Mouse (Mus musculus) layer of hippocampus, postnatal 14 days (tissue): ENCODE results near the gene Smad1. TPM values are rescaled to one million over a fixed set of nuclear protein-coding genes. Genes with fewer than 3 reads are reported as not detected.

ENCODE experiments used
- DNase-seq, 2 experiments: peaks; one replicate each; pipeline ENCODE4 v3.0.0; 2021 to 2022; ENCODE audit warnings: low spot score in 2 of 2, mixed read lengths in 1 of 2
- total RNA-seq, 2 experiments: library from RNA; stranded (reverse); gene quantifications; 2 replicates each; pipeline ENCODE4 v1.2.3; 2021

Gene Smad1
- total RNA-seq, 2 experiments from 2014 or later, result 25.9 to 29.2 TPM

DNA sequence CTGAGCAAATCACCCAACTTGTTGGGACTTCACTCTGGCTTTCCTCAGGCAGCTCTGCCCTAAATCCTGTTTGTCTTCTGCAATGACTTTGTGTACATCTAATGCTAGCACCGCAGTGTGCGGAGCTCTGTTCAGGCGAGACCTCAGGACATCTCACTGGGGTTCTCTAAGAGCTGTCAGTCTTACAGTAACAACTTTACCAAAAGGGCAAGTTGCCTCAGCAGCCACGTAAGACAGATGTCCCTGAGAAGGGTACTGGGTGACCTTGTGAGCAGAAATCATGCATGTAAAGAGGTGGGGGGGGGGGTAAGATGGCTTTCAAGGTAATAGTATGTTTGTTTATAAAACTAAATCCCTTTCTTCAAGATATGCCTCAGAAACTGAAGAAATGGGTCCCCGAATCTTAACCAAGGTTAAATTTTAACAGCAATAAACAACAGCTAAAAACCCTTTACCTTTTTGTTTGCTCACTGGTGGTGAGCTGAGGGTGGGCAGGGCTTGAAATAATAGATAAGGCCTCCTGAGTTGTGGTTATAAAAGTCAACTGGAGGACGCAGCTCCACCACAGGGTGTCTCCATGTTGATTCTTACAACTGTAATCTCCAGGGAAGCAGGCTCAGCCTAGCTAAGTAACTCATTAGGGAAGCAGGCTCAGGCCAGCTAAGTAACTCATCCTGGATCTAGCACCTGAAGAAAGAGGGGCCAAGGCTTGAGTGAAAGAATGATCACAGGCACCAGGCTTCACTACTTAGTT is 38.4 kb downstream of the Smad1 start:
- DNase-seq, result no peak

DNA sequence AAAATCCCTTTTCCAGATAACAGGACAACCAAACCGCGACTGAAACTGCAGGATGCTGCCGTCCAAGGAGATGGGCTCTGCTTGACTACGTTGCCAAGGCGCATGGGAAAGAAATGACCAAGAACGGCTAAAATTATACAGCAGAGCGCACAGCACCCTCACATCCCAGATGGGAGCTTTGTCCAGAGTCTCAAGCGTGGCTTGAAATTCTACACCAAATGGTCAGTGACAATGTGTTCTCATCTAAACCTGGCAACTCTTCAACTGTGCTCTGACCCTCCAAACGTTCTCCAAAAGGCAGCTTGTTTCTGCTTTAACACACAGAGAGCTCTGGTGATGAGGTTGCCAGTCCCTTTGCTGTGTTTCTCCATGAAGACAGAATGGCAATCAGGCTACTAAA is 39.0 kb downstream of the Smad1 start:
- peak in 1 of 2 experiments; percentile 51 for DNase-seq

DNA sequence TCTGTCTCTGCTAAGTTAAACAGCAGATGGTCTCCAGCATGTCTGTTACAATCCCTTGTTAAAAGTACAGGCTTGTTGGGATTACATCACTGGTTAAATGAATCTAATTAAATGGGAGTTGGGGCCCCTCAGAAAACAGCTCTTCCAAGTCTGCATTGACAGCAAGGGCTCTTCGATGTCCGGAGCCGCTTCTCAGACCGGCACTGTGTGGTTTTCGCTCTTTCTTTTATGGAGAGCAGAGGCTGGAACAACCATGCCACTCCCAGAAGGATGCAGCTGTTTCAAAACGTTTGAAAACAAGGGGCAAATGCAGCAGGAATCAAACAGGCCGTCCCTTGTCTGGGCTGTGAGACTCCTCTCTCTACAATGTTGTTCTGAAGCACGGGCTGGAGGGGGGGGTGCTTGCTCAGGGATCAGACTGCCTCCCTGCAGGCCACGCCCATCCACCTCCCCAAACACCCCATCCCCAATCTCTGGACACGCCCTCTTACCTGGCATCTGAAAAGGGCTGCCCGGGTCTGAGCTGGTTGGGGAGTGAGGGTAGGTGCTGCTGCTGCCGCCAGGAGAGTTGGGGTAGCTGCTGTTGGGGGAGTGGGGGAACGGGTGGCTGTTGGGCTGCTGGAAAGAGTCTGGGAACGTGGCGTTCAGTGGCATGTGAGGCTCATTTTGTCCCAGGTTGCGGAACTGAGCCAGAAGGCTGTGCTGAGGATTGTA is 43.4 kb downstream of the Smad1 start:
- DNase-seq, result peak in 1 of 2 experiments; percentile 65

DNA sequence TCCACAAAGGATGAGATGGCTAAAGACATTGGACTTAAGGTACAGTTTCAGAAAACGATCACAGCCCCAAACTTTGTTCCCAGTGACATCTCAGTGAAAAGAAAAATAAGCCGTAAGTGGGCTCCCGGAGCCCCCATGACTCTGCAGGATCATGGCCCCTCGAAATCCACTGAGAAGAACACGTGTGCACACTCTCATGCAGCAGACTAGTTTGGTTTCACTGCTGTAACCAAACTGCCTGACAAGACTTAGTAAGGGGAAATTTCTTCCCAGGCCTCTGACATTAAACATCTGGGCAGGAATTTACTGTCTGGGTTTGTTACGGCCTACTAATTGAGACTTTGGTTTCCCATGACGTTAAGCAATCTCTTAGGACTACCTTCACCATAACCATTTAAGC is 45.3 kb downstream of the Smad1 start:
- no peak for DNase-seq

DNA sequence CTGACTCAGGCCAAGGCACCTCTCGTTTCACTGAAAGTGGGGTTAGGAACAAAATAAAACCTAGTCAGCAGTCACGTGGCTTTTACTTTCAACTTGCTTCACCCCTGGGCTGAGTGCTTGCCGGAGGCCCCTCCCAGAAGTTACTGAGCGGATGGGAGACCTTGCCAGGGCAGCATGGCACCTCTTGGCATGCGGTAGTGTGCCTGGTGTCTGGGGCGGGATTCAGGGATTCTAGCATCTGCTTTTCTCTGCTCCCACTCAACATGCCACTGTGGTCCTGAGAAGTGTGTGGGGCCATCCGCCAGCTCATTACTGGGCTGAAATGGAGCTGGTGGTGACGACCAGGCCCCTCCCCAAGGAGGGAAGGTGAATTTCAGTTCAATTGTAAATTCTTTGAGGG is 47.4 kb downstream of the Smad1 start:
- DNase-seq, result peak in 1 of 2 experiments; percentile 48

DNA sequence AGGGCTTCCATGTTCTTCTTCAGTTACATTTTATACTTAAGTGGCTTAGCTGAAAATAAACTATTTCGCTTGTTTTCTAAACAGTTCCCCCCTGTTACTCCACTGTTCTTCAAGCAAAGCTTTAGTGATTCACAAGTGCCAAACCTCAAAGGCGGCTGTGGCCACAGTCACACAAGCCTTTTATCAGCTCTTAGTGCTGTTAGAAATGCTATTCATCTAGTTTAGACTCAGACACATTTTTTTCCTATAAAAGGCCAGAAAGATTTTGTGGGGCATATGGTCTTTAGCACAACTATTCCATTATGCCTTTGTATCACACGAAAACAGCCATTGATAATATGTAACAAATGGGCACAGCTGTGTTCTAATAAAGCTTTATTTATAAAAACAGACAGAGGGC is 48.5 kb downstream of the Smad1 start:
- DNase-seq, result no peak

DNA sequence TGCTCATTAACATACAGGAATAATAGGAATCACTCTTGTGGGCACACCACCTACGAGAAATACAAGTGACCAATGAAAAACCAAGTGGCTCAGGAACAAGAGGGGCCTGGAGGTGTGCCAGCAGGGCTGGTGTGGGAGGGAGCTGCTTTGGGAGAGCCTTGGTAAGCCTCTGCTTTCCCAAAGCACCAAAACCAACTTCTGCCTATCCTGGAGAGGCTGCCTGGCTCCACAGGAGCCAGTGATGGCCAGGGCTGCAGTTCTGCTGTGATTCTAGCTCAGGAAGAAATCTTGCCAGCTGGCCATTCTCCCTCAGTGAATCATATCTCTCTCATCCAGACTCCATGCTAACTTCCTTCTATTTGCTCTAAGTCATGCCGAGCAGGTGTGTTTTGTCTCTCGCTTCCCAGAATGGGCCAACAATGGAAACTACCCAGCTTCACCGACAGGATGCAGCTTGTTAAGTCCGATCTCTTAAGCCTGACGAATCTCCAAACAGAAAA is 49.2 kb downstream of the Smad1 start:
- DNase-seq, result peak; percentile 41 to 75

DNA sequence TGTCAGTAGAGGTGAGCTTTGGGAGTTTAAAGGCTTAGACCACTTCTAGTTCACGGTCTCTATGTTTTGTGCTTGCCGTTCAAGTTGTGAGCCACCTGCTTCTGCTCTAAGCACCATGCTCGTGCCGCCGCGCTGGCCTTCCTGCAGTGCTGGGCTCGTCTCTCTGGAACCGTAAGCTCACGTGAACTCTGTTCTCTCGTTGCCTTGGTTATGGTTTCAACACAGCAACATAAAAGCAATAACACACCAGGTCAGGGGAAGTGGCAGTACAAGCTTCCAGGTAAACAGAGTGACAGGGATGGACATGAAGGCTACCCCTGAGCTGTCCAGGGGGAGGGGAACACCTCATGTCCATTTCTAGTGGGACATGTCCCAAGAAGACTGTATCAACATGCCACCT is 52.9 kb downstream of the Smad1 start:
- DNase-seq, result no peak

DNA sequence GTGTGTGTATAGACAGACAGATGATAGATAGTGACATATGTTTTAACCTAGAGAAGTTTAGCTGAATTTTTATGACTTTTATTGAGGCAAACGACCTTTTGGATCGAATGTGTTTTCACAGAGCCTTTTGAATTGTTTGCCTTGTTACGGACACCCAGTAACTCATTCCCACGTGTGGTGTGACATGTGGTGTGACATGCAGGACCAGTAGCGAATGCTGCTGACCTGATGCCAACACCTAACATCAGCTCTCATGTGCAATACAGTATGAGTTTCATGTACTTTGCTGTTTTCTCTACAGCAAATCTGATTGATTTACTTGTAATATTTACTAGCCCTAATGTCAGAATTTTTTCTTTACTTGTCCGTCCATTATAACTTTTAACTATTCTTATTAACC is 53.5 kb downstream of the Smad1 start:
- no peak for DNase-seq

DNA sequence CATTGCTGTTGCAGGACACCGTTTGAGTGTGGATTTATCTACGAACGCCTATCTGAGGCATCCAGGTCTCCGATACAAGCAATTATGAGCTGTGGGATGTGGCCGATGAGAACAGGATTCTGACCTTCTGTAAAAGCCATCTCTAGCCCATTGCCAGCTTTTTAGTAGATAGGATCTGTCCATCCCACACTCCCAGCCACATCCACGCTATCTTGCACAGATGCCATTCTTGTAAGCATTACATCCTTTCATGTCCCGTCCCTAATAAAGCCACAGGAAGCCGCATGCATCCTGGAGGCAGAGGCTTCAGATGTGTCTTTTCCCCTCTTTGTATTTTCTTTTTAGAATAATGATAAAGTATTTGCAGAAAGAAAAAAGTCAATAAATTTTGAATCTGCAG is 58.1 kb downstream of the Smad1 start:
- no peak for DNase-seq

DNA sequence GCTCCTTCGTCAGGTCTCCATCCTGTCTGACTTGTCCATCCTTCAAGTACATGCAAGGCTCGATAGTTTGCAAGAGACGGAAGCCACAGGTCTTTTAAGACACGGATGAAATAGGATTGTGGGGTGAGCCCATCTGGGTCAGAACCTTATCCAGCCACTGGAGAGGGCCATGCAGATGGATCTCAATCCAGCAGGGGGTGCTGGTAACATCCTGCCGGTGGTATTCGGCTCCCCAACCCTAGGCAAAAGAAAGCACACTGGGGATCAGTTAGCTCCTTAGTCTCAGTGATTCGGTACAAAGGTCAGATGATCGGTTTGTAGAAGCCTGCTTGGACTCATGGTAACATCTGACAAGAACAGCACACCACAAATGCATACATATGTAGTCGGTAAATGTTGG is 59.8 kb downstream of the Smad1 start:
- no peak for DNase-seq

DNA sequence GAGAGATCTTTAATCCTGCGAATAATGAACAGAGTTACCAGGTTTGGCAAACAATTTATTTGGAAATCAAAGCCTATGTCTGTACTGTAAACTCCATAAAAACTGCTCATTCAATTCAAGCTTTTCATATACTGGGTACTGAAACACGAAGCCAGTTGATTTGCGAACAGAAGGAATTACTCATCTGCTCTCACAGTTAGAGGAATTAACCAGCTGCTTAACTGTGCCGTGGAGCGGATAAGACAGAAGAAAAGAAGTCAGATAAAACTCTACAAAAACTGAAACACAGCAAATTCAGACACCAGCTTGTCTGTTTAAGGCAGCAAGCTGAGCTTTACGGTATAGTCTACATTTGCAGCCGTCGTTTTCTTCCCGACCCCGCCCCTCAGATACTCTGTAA is 60.7 kb downstream of the Smad1 start:
- no peak for DNase-seq

DNA sequence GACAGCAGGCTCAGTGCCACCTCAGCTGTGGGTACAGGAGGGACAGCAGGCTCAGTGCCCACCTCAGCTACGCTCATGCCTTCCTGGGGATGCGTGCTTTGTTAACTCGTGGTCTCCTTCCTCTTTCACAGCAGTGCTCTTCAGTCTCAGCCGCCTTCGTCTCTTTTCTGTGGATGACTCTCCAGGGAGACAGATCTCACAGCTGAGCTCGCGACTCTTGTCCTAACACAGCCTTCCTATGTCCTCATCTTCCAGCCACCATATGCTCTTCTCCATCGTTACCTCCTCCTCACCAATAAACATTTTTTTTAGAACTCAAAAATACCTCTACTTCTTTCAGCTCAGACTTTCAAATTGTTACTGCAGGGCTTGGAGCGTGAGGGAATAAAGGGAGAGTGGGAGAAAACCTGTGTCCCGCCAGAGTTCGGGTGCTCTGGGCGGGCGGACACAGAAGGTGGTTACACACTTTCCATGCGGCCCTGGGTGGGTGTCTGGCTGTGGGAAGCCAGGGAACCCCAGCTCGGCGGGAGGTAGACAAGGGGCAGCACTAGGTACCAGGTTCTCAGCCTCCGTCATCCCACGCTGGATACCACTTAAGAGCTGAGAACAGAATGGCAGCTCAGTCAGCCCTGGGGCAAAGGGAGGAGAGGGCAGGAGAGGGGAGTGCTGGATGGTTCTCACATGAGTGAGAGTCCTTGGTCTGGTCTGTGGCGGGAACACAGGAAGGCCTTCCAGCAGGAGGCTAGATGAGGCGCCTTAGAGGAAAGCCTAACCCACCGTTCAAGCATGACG is 67.0 kb downstream of the Smad1 start:
- DNase-seq, result no peak

DNA sequence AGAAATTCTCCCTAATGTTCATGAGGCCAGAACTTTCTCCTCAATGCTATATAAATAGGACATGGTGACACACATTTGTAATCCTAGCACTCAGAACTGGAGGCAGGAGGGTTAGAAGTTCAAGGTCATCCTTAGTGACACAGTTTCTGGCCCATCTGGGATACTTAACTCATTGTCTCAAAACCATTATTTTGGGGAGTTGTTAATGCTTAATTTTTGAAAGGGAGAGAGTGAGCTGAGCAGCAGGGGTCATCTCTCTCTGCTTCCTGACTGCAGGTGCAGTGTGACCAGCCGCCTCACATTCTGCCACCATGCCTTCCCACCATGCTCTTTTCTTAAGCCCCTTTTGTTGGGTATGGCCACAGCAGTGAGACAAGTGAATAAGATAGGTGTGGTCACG is 67.7 kb downstream of the Smad1 start:
- DNase-seq, result no peak

DNA sequence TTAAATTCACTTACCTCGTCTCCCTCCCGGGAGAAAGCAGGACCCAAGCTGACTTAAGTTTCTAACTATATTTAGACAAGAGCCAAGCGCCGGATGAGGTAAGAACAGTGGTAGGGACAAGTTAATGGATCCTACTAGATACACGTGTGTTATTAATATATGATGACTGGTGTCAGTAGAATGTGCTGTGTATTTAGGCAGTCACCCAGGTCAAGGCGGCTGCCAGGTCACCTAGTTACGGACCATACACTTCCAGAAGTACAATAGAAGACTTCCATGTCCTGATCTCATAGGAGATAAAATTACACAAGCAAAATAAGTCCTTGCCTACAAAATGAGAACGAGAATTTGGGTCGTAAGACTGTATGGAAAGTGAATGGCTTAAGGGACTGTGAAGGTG is 68.3 kb downstream of the Smad1 start:
- DNase-seq, result no peak

DNA sequence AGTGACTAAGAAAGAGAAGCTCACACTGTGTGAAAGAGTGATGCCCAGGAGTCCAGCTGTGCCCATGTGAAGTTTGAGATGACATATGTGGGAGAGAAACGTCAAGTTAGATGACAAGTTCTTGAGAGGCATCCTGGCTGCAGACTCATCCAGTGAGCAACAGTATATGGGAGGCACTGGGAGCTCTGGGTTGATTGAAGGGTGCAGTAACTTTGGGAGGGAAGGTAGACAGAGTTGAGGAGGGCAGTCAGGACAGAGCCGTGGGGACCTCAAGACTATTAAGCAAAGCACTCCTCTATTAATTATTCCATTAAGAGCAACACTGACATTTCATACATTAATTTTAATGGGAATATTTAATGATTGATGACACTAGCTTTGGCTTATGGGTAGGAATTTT is 69.6 kb downstream of the Smad1 start:
- no peak for DNase-seq

DNA sequence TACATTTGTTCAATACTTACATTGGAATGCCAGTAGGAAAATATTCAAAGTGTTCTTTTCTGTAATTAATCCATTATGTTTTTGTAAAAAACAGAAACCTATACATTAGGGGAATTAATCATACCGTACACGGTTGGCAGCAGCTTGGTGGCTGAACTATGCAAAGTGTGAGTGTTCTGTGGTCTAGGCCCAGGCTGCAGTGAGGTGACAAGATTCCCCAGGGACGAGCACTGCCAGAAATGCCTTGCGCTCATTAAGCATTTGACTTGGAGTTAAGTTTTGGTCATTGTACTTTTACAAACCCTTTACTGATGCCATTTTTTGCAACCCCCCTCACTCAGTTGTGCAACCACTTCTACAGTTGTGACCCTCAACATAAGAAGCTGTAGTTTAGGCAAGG is 70.1 kb downstream of the Smad1 start:
- no peak for DNase-seq

DNA sequence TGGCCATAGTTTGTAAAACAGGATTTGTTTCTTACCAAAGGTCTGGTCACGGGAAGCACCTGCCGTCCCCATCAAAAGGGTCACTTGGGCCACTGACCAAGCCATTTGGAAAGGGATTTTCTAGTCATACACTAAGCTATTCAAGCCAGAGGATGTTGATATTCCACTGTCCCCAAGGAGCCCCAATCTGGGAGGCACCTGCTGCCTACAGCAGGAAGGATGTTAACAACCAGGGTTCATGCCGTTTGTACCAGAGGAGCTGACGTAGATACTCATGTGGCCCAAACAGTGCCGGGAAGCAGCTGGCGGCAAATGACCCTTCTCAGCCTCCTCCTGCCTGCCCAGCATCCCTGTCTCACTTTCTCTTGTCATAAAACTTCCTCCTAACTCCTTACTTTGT is 73.8 kb downstream of the Smad1 start:
- DNase-seq, result no peak

DNA sequence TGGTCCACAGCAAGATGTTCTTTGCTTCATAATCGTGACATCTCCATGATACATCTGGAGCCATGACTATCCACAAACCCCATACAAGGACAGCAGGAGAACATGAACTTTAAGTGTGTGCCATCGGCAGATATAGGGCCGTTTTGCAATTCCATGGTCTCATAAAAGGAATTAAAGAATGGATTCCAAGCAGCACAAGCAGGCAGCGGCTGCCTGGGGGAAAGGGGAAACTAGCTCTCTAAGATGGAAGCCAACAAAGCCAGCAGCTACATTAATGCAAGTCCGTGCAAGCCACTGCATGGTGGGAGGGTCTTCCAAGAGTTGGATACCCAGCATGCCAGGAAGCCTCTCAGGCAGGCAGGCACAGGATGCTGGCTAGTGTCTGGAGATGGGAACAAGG is 74.4 kb downstream of the Smad1 start:
- DNase-seq, result no peak

DNA sequence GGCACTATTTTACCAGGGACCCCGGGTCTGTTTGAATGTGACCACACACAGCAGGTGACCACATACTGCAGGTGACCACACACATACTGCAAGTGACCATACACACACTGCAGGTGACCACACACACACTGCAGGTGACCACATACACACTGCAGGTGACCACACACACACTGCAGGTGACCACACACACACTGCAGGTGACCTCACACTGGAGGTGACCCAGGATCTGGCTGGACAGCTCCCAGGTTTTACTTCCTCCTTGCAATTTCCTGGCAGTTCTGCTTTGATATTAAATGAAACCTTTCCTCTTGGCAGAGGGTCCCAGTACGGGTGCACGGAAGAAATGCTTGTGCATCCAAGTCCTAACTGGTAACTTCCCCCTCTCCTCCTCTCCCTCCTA is 75.3 kb downstream of the Smad1 start:
- DNase-seq, result no peak

DNA sequence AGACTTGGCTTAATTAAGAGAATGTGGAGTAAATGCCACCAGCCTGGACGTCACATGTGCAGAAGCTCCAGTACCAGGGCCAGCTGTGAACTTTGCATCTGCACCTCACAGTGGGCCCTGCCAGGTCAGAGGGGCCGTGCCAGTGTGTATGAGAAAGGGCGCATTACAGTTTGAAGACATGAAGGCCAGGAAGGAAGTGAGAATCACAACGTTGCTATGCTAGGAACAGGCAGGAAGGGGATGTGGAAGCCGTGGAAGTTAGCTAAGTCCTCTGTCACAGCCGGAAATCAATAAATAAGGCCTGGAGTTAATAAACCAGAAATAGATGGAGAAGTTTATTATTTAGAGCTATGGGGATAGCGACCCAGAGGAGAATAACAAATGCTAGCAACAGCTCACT is 76.2 kb downstream of the Smad1 start:
- no peak for DNase-seq

DNA sequence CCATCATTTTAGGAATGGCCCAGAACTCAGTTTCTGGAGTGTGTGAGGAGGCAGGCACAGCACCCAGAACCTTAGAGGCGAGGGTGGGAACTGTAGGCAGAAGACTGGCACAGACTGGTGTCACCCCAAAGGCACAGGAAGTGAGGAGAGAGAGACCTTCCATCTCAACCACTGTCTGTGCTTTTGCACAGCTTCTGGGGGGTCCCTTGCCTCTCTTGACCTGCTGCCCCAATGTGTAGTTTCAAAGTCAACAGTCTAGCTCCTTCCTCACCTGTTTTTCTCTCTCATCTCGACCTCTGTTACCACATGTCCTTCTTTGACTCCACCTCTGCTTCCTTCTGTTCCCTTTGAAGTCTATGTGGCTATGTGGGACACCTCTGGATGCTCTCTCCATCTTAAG is 88.5 kb downstream of the Smad1 start:
- DNase-seq, result no peak
